Mouse (Mus musculus): ENCODE measurements around the gene Gcc2. TPM values are rescaled to one million over a fixed set of nuclear protein-coding genes. Genes with fewer than 3 reads are reported as not detected.
"Not testable (repeated sequence)": the region's sequence is repeated elsewhere in the genome, so short reads cannot be mapped to it uniquely, and the experiment has no call there.

Gcc2 gene
- total RNA-seq (2021): 10 to 100 TPM; 30.4 to 31.0 TPM
- long read RNA-seq, experiment 1, full-length matches to known transcripts: 4 of 7 reads
- long read RNA-seq, experiment 1, partial matches to known transcripts: 1 of 7 reads
- long read RNA-seq, experiment 1, other reads (novel, unspliced or antisense): 2 of 7 reads
- long read RNA-seq, experiment 2, full-length matches to known transcripts: 4 of 6 reads
- long read RNA-seq, experiment 2, partial matches to known transcripts: 1 of 6 reads
- long read RNA-seq, experiment 2, other reads (novel, unspliced or antisense): 1 of 6 reads

GRCm38 (mm10) chr10:58255213-58255892 lies at the start of gene Gcc2:
Gene Gcc2, plus strand, starts transcription at chr10:58255497.
- DNase-seq: peak; percentile 93 to 97

- no peak for DNase-seq
These were observed 49.3 kb upstream of the Gcc2 start for GRCm38 (mm10) chr10:58205986-58206385.

GRCm38 (mm10) chr10:58206639-58207404 lies 48.5 kb upstream of the Gcc2 start:
- no peak for DNase-seq

GRCm38 (mm10) chr10:58209710-58210467 lies 45.4 kb upstream of the Gcc2 start:
- DNase-seq: no peak

- no peak for DNase-seq
These were observed 44.8 kb upstream of the Gcc2 start for GRCm38 (mm10) chr10:58210514-58210913.

GRCm38 (mm10) chr10:58211213-58211612 lies 44.1 kb upstream of the Gcc2 start:
- no peak for DNase-seq

- no peak for DNase-seq
These were observed 43.1 kb upstream of the Gcc2 start for GRCm38 (mm10) chr10:58212230-58212629.

- DNase-seq: no peak
These were observed 40.8 kb upstream of the Gcc2 start for GRCm38 (mm10) chr10:58214497-58214896.

- DNase-seq: no peak
These were observed 40.4 kb upstream of the Gcc2 start for GRCm38 (mm10) chr10:58214934-58215333.

- no peak for DNase-seq
These were observed 39.9 kb upstream of the Gcc2 start for GRCm38 (mm10) chr10:58215353-58215752.

- DNase-seq: no peak
These were observed 37.9 kb upstream of the Gcc2 start for GRCm38 (mm10) chr10:58217366-58217765.

- DNase-seq: no peak
These were observed 34.6 kb upstream of the Gcc2 start for GRCm38 (mm10) chr10:58220726-58221125.

- DNase-seq: peak in 1 of 2 experiments; percentile 51
These were observed 33.7 kb upstream of the Gcc2 start for GRCm38 (mm10) chr10:58221571-58221970.

GRCm38 (mm10) chr10:58223161-58223560 lies 32.1 kb upstream of the Gcc2 start:
- not testable (repeated sequence) for DNase-seq

GRCm38 (mm10) chr10:58223972-58224805 lies 31.1 kb upstream of the Gcc2 start:
- DNase-seq: peak; percentile 60 to 61

GRCm38 (mm10) chr10:58224827-58225785 lies 30.2 kb upstream of the Gcc2 start, which contains the start of gene AW822073:
Gene AW822073, minus strand, starts transcription at chr10:58224930.
- DNase-seq: peak in 1 of 2 experiments; percentile 38

- DNase-seq: not testable (repeated sequence)
These were observed 28.9 kb upstream of the Gcc2 start for GRCm38 (mm10) chr10:58226357-58226756.

GRCm38 (mm10) chr10:58227798-58228197 lies 27.5 kb upstream of the Gcc2 start:
- DNase-seq: peak in 1 of 2 experiments; percentile 32

GRCm38 (mm10) chr10:58230021-58230420 lies 25.3 kb upstream of the Gcc2 start:
- DNase-seq: not testable (repeated sequence)

GRCm38 (mm10) chr10:58231088-58231487 lies 24.2 kb upstream of the Gcc2 start:
- peak in 1 of 2 experiments; percentile 43 for DNase-seq
